In genomic region chr5:143315514-143315888, GRCm38 (mm10) we compare ENCODE assay signal across 8 mouse cellular contexts. TPM values are rescaled to one million over a fixed set of nuclear protein-coding genes. Genes with fewer than 3 reads are reported as not detected.
DNase-seq lines count a peak whose midpoint lies in the region; ATAC-seq and TF ChIP-seq lines count a peak whose summit lies in the region.

No protein-coding gene starts in this region.

- peak overlapping the region; percentile 91 for H3K4me3 ChIP-seq in heart, embryonic 10.5 days
- H3K4me3 ChIP-seq in ES-Bruce4 (ENCODE audit: low read depth, low read length), result peak overlapping the region; percentile 70
- H3K4me3 ChIP-seq in hindbrain, embryonic 10.5 days, result peak overlapping the region; percentile 73
- H3K4me3 ChIP-seq in liver, postnatal 0 days (ENCODE audit: low read depth, low read length), result peak overlapping the region; percentile 70

- no peak for DNase-seq in heart, embryonic 10.5 days (ENCODE audit: low spot score)
- DNase-seq in heart, adult 18-20 months, result no peak
- DNase-seq in hindbrain, embryonic 10.5 days (ENCODE audit: low spot score), result no peak
- DNase-seq in liver, postnatal 0 days, result no peak
- no peak for DNase-seq in adrenal gland, postnatal 36 days
- DNase-seq in embryo, embryonic 9.5 days (ENCODE audit: extremely low spot score), result no peak
- DNase-seq in spleen, adult 18-20 months, result no peak

- no peak for TF ChIP-seq EP300 in ES-Bruce4 (IDR thresholded peaks at IDR 0.05; ENCODE audit: insufficient read depth, low read depth, low read length)
- TF ChIP-seq EP300 in liver, postnatal 0 days (IDR thresholded peaks at IDR 0.05; ENCODE audit: low read depth), result no peak

- H3K27ac ChIP-seq in heart, embryonic 10.5 days, result peak overlapping the region; percentile 99
- H3K27ac ChIP-seq in ES-Bruce4 (ENCODE audit: insufficient read depth, low read length), result no peak overlapping the region
- H3K27ac ChIP-seq in hindbrain, embryonic 10.5 days, result peak overlapping the region; percentile 100
- no peak overlapping the region for H3K27ac ChIP-seq in liver, postnatal 0 days (ENCODE audit: low read depth)

- ATAC-seq in liver, postnatal 0 days, result no peak

- H3K4me2 ChIP-seq in liver, postnatal 0 days (ENCODE audit: low read depth, low read length), result peak overlapping the region; percentile 85

- peaks cover 76% of the 10 kb centered on the region for H3K36me3 ChIP-seq in heart, embryonic 10.5 days
- peaks cover 12% of the 10 kb centered on the region; the same call in 1 of the 2 replicates for H3K36me3 ChIP-seq in ES-Bruce4 (ENCODE audit: control insufficient read depth, insufficient read depth, low read length, poor library complexity, severe bottlenecking)
- H3K36me3 ChIP-seq in hindbrain, embryonic 10.5 days, result peaks cover 80% of the 10 kb centered on the region
- H3K36me3 ChIP-seq in liver, postnatal 0 days (replicated peaks; ENCODE audit: insufficient read depth, low read length), result peaks cover 36% of the 10 kb centered on the region

- H3K9ac ChIP-seq in ES-Bruce4 (ENCODE audit: low read depth, poor library complexity, severe bottlenecking), result peak overlapping the region; percentile 90
- H3K9ac ChIP-seq in liver, postnatal 0 days (replicated peaks), result peak overlapping the region; percentile 17; the same call in 1 of the 2 replicates

- TF ChIP-seq POLR2A in ES-Bruce4 (IDR thresholded peaks at IDR 0.05; ENCODE audit: insufficient read depth, low read length), result no peak

- TF ChIP-seq CTCF in ES-Bruce4 (IDR thresholded peaks at IDR 0.05; ENCODE audit: low read depth, low read length), result no peak
- TF ChIP-seq CTCF in liver, postnatal 0 days (IDR thresholded peaks at IDR 0.05; ENCODE audit: low read depth), result no peak

- H3K27me3 ChIP-seq in heart, embryonic 10.5 days (ENCODE audit: insufficient read depth, poor library complexity, severe bottlenecking), result no peaks in the 10 kb centered on the region
- no peaks in the 10 kb centered on the region for H3K27me3 ChIP-seq in ES-Bruce4 (ENCODE audit: control insufficient read depth, insufficient read depth, low read length, poor library complexity, severe bottlenecking)
- no peaks in the 10 kb centered on the region for H3K27me3 ChIP-seq in hindbrain, embryonic 10.5 days (ENCODE audit: insufficient read depth, poor library complexity, severe bottlenecking)
- no peaks in the 10 kb centered on the region for H3K27me3 ChIP-seq in liver, postnatal 0 days (ENCODE audit: insufficient read depth, low read length)

- H3K9me3 ChIP-seq in heart, embryonic 10.5 days, result no peaks in the 10 kb centered on the region
- H3K9me3 ChIP-seq in ES-Bruce4 (replicated peaks; ENCODE audit: control insufficient read depth, insufficient read depth, low read length, poor library complexity, severe bottlenecking), result no peaks in the 10 kb centered on the region
- H3K9me3 ChIP-seq in hindbrain, embryonic 10.5 days, result no peaks in the 10 kb centered on the region
- no peaks in the 10 kb centered on the region for H3K9me3 ChIP-seq in liver, postnatal 0 days (ENCODE audit: low read length)

- 17% methylated on average over 8 of the region's 8 CpGs for WGBS in heart, embryonic 10.5 days
- 11% methylated on average over 8 of the region's 8 CpGs for WGBS in hindbrain, embryonic 10.5 days
- WGBS in liver, postnatal 0 days (ENCODE audit: insufficient replicate concordance), result 20% methylated on average over 8 of the region's 8 CpGs

- H3K4me1 ChIP-seq in heart, embryonic 10.5 days, result peaks cover 17% of the 10 kb centered on the region
- H3K4me1 ChIP-seq in ES-Bruce4 (ENCODE audit: control insufficient read depth, insufficient read depth, low read length), result no peaks in the 10 kb centered on the region
- H3K4me1 ChIP-seq in hindbrain, embryonic 10.5 days (replicated peaks), result peaks cover 23% of the 10 kb centered on the region
- peaks cover 14% of the 10 kb centered on the region for H3K4me1 ChIP-seq in liver, postnatal 0 days (ENCODE audit: insufficient read depth)

RNA-seq across cellular contexts. Expression of gene E130309D02Rik, which starts 0.3 kb away (rescaled TPM):
- 35.0 and 46.1 TPM in 2 replicates for polyA plus RNA-seq in heart, embryonic 10.5 days (2016; fragmentation: Nextera tagmentation; extraction: Ambion mirVana)
- total RNA-seq in heart, adult 18-20 months (2021), result 10 to 100 TPM; 15.1 to 18.2 TPM
- polyA plus RNA-seq in ES-Bruce4 (2011; ENCODE audit: insufficient read depth, insufficient read length, low read depth, missing spikeins), result 22.3 and 23.8 TPM in 2 replicates
- 64.3 and 65.3 TPM in 2 replicates for polyA plus RNA-seq in hindbrain, embryonic 10.5 days (2016; fragmentation: Nextera tagmentation; extraction: Ambion mirVana)
- polyA plus RNA-seq in liver, postnatal 0 days (2015; fragmentation: Nextera tagmentation; extraction: Ambion mirVana), result 12.5 and 12.8 TPM in 2 replicates
- 10 to 100 TPM; 24.2 to 33.2 TPM for total RNA-seq in adrenal gland, postnatal 36 days (2021)

RNA-seq across cellular contexts. Expression of gene Zdhhc4, which starts 13.6 kb away (rescaled TPM):
- polyA plus RNA-seq in heart, embryonic 10.5 days (2016; fragmentation: Nextera tagmentation; extraction: Ambion mirVana), result 55.5 and 58.6 TPM in 2 replicates
- 10 to 100 TPM; 25.1 to 26.3 TPM for total RNA-seq in heart, adult 18-20 months (2021)
- polyA plus RNA-seq in ES-Bruce4 (2011; ENCODE audit: insufficient read depth, insufficient read length, low read depth, missing spikeins), result 27.2 and 28.9 TPM in 2 replicates
- 75.7 and 85.7 TPM in 2 replicates for polyA plus RNA-seq in hindbrain, embryonic 10.5 days (2016; fragmentation: Nextera tagmentation; extraction: Ambion mirVana)
- 32.8 and 34.6 TPM in 2 replicates for polyA plus RNA-seq in liver, postnatal 0 days (2015; fragmentation: Nextera tagmentation; extraction: Ambion mirVana)
- total RNA-seq in adrenal gland, postnatal 36 days (2021), result 10 to 100 TPM; 54.7 to 60.4 TPM

RNA-seq across cellular contexts. Expression of gene Zfp853, which starts 22.1 kb away (rescaled TPM):
- polyA plus RNA-seq in heart, embryonic 10.5 days (2016; fragmentation: Nextera tagmentation; extraction: Ambion mirVana), result not detected in 2 replicates
- total RNA-seq in heart, adult 18-20 months (2021), result under 1 TPM in 1 of 2 experiments, not detected in 1; 0.13 TPM
- polyA plus RNA-seq in ES-Bruce4 (2011; ENCODE audit: insufficient read depth, insufficient read length, low read depth, missing spikeins), result 0.93 and 1.2 TPM in 2 replicates
- not detected in 2 replicates for polyA plus RNA-seq in hindbrain, embryonic 10.5 days (2016; fragmentation: Nextera tagmentation; extraction: Ambion mirVana)
- polyA plus RNA-seq in liver, postnatal 0 days (2015; fragmentation: Nextera tagmentation; extraction: Ambion mirVana), result not detected in 2 replicates
- under 1 TPM; 0.36 to 0.40 TPM for total RNA-seq in adrenal gland, postnatal 36 days (2021)

RNA-seq across cellular contexts. Expression of gene Grid2ip, which starts 41.6 kb away (rescaled TPM):
- polyA plus RNA-seq in heart, embryonic 10.5 days (2016; fragmentation: Nextera tagmentation; extraction: Ambion mirVana), result 0.51 and 0.55 TPM in 2 replicates
- total RNA-seq in heart, adult 18-20 months (2021), result not detected
- 0.38 and 0.57 TPM in 2 replicates for polyA plus RNA-seq in ES-Bruce4 (2011; ENCODE audit: insufficient read depth, insufficient read length, low read depth, missing spikeins)
- 0.07 and 0.18 TPM in 2 replicates for polyA plus RNA-seq in hindbrain, embryonic 10.5 days (2016; fragmentation: Nextera tagmentation; extraction: Ambion mirVana)
- polyA plus RNA-seq in liver, postnatal 0 days (2015; fragmentation: Nextera tagmentation; extraction: Ambion mirVana), result not detected in 2 replicates
- under 1 TPM; 0.20 to 0.30 TPM for total RNA-seq in adrenal gland, postnatal 36 days (2021)

RNA-seq across cellular contexts. Expression of gene Zfp316, which starts 45.7 kb away (rescaled TPM):
- polyA plus RNA-seq in heart, embryonic 10.5 days (2016; fragmentation: Nextera tagmentation; extraction: Ambion mirVana), result 2.1 and 2.6 TPM in 2 replicates
- total RNA-seq in heart, adult 18-20 months (2021), result 1 to 10 TPM; 5.5 to 5.7 TPM
- 2.3 and 2.8 TPM in 2 replicates for polyA plus RNA-seq in ES-Bruce4 (2011; ENCODE audit: insufficient read depth, insufficient read length, low read depth, missing spikeins)
- 3.9 and 6.6 TPM in 2 replicates for polyA plus RNA-seq in hindbrain, embryonic 10.5 days (2016; fragmentation: Nextera tagmentation; extraction: Ambion mirVana)
- polyA plus RNA-seq in liver, postnatal 0 days (2015; fragmentation: Nextera tagmentation; extraction: Ambion mirVana), result 0.39 and 0.41 TPM in 2 replicates
- 1 to 10 TPM; 5.2 to 9.7 TPM for total RNA-seq in adrenal gland, postnatal 36 days (2021)

Comparison
In these comparisons a context has a peak if more than half of its experiments do, and no peak if none do; other contexts are left out.
1. H3K27ac ChIP-seq: peak in heart, embryonic 10.5 days (single experiment) and hindbrain, embryonic 10.5 days (single experiment); none in ES-Bruce4 (single experiment) and liver, postnatal 0 days (single experiment).
2. Peak in every context shown above with its lines, with median percentiles within 50 percentile points of each other: H3K4me3 ChIP-seq.